Mouse (Mus musculus) kidney, adult 2 months (tissue): Measurements from ENCODE around the gene Nars2.
A peak's percentile ranks its signal among the peaks of the same experiment; 100 is the strongest.

Experiments
- CTCF ChIP-seq: fragments of 200-500 bp; conservative IDR thresholded peaks from 2 replicates; pipeline ENCODE4 v1.5.1; 2011; ENCODE audit warnings: low read depth, mild to moderate bottlenecking, control low read depth, low read length, moderate library complexity, mixed read lengths; ENCODE audit not compliant: insufficient read depth, insufficient read length
- POLR2A ChIP-seq: fragments of 200-500 bp; IDR thresholded peaks from one replicate; pipeline ENCODE4 v1.6.1; 2011; ENCODE audit warnings: low read depth, low read length, control low read depth

DNA sequence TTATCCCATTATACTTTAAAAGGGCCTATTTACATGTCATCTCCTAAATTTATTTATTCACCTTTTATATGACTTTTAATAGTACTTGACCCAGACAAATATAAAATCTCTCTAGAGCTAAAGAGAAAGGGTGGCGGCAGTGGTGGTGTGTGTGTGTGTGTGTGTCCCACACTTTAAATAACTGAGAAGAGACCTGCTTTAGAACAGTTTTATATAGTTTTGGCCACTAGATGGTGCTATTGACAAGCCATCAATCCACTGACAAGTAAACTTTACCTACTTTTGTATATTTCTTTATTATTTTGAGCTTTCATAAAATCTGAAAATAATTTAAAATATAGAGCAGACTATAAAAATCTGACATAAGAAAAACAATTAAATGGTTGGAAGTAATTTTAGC is 19.1 kb downstream of the Nars2 start:
- TF ChIP-seq CTCF (0 out of 2 replicates have a peak, but pooled peaks have one; percentile 8), POLR2A (no peak)
